Mouse (Mus musculus) megakaryocyte, embryonic 14.5 days (primary cell): ENCODE results near the gene Igsf9.

Experiments used
- FLI1 ChIP-seq: IDR thresholded peaks from 2 replicates; pipeline ENCODE4 v1.6.1; 2012; ENCODE audit warnings: low read length, inconsistent platforms, mixed read lengths
- GATA1 ChIP-seq: IDR thresholded peaks from 3 replicates; pipeline ENCODE4 v1.6.1; 2012; ENCODE audit warnings: mixed read lengths, low read length, inconsistent platforms, borderline replicate concordance

DNA sequence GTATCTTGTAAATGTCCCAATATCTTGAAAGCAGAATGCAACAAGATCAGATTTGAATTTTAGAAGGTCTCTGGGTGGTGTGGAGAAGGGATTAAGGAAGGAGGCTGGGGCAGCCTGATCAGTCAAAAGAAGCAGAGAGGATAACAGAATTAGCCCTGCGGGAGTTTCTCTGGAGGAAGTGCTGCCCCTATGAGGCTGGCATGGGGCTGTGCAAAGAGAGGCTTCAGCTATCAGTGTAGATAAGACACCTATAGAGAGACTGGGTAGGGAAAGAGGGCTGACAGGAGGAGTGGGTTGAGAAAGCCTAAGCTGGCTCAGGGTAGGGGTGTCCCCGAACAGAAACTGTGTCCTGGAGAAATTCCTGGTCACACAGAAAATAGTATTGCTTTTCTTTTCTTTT lies 31.4 kb upstream of the Igsf9 start:
- TF ChIP-seq GATA1 = no peak
- TF ChIP-seq FLI1 = no peak
